Mouse (Mus musculus) liver, adult 2 months (tissue): ENCODE measurements at regions not wholly inside any gene's neighbourhood (a gene's known extent, or its start where the extent isn't known, plus 50 kb on each side); places are given as distances from the start of the nearest gene placed in this dataset.

Source experiments
- DNase-seq: peaks from one replicate; pipeline ENCODE4 v3.0.0-alpha.2; 2011; ENCODE audit warnings: low read depth, low spot score; ENCODE audit errors: extremely low read depth
- H3K27ac ChIP-seq: fragments of 200-500 bp; replicated peaks from 2 replicates; pipeline ENCODE4 v1.5.1; 2012; ENCODE audit warnings: low read depth, mild to moderate bottlenecking, control low read depth, inconsistent platforms, low read length; ENCODE audit not compliant: insufficient read depth
- H3K27me3 ChIP-seq: fragments of 200-500 bp; 2 replicates; pipeline ENCODE4 v1.6.1; 2012; ENCODE audit warnings: mild to moderate bottlenecking, moderate library complexity, low read length, inconsistent platforms; ENCODE audit not compliant: control insufficient read depth, insufficient read depth
- H3K36me3 ChIP-seq: fragments of 200-500 bp; 2 replicates; pipeline ENCODE4 v1.6.1; 2012; ENCODE audit warnings: low read length, inconsistent platforms; ENCODE audit not compliant: control insufficient read depth, insufficient read depth
- H3K4me1 ChIP-seq: fragments of 200-500 bp; 2 replicates; pipeline ENCODE4 v1.6.1; 2011; ENCODE audit warnings: low read length; ENCODE audit not compliant: control insufficient read depth, insufficient read depth
- H3K4me3 ChIP-seq: fragments of 200-500 bp; 2 replicates; pipeline ENCODE4 v1.5.1; 2011; ENCODE audit warnings: low read depth, mild to moderate bottlenecking, control low read depth, low read length, moderate library complexity; ENCODE audit not compliant: insufficient read depth
- H3K79me2 ChIP-seq: fragments of 200-500 bp; 2 replicates; pipeline ENCODE4 v1.6.1; 2012; ENCODE audit warnings: inconsistent platforms, mild to moderate bottlenecking, low read length, moderate library complexity; ENCODE audit not compliant: control insufficient read depth, insufficient read depth
- H3K9ac ChIP-seq: fragments of 200-500 bp; 2 replicates; pipeline ENCODE4 v1.6.1; 2012; ENCODE audit warnings: low read depth, mild to moderate bottlenecking, control low read depth, inconsistent platforms, low read length
- CTCF ChIP-seq: fragments of 200-500 bp; IDR thresholded peaks from 2 replicates; pipeline ENCODE4 v1.5.1; 2011; ENCODE audit warnings: low read depth, low read length, control low read depth
- POLR2A ChIP-seq: fragments of 200-500 bp; IDR thresholded peaks from 2 replicates; pipeline ENCODE4 v1.6.1; 2011; ENCODE audit warnings: low read length, control low read depth; ENCODE audit not compliant: insufficient read depth; ENCODE audit errors: extremely low read depth
- WGBS: fragments of 180-500 bp; shearing (Covaris S2); methylation state at CpG from one replicate; pipeline ENCODE4 v1.1.7; 2018; 5-methylcytosine and 5-hydroxymethylcytosine counted together

- no peaks in the 10 kb centered on the region for H3K79me2 ChIP-seq
- peak; percentile 9 for DNase-seq
- no peaks in the 10 kb centered on the region for H3K27me3 ChIP-seq
- H3K36me3 ChIP-seq = no peaks in the 10 kb centered on the region
- H3K4me3 ChIP-seq = no peak overlapping the region
- no peak for TF ChIP-seq POLR2A
- no peak for TF ChIP-seq CTCF
- peak overlapping the region; percentile 74 for H3K27ac ChIP-seq
- H3K9ac ChIP-seq = no peak overlapping the region
- 50% methylated on average over 2 of the region's 2 CpGs for WGBS
- H3K4me1 ChIP-seq = peaks cover 6% of the 10 kb centered on the region
Measured at GRCm38 (mm10) chr13:63643394-63643793, 70.0 kb upstream of the Ptch1 start.

GRCm38 (mm10) chr13:63644308-63644707, 70.9 kb upstream of the Ptch1 start:
- Histone ChIP-seq H3K4me3 (no peak overlapping the region), H3K4me1 (peaks cover 6% of the 10 kb centered on the region), H3K79me2 (no peaks in the 10 kb centered on the region), H3K36me3 (no peaks in the 10 kb centered on the region), H3K27ac (no peak overlapping the region), H3K9ac (no peak overlapping the region), H3K27me3 (no peaks in the 10 kb centered on the region)
- WGBS = 91% methylated on average over 5 of the region's 5 CpGs
- no peak for TF ChIP-seq CTCF
- no peak for TF ChIP-seq POLR2A
- DNase-seq = no peak

- Histone ChIP-seq H3K9ac (no peak overlapping the region), H3K79me2 (no peaks in the 10 kb centered on the region), H3K4me1 (no peaks in the 10 kb centered on the region), H3K4me3 (no peak overlapping the region), H3K27ac (no peak overlapping the region), H3K36me3 (no peaks in the 10 kb centered on the region), H3K27me3 (no peaks in the 10 kb centered on the region)
- WGBS = 59% methylated on average over 3 of the region's 3 CpGs
- DNase-seq = no peak
- TF ChIP-seq POLR2A (no peak), CTCF (no peak)
Measured at GRCm38 (mm10) chr13:63649058-63649647, 75.8 kb upstream of the Ptch1 start.

GRCm38 (mm10) chr13:63654514-63654913, 81.1 kb upstream of the Ptch1 start:
- no peak for DNase-seq
- Histone ChIP-seq H3K27ac (no peak overlapping the region), H3K4me1 (no peaks in the 10 kb centered on the region), H3K9ac (no peak overlapping the region), H3K27me3 (no peaks in the 10 kb centered on the region), H3K4me3 (no peak overlapping the region), H3K79me2 (no peaks in the 10 kb centered on the region), H3K36me3 (no peaks in the 10 kb centered on the region)
- TF ChIP-seq POLR2A (no peak), CTCF (no peak)
- WGBS = 89% methylated on average over 6 of the region's 6 CpGs

GRCm38 (mm10) chr13:63657115-63657514, 83.7 kb upstream of the Ptch1 start:
- no peak for DNase-seq

GRCm38 (mm10) chr13:63659412-63659811, 86.0 kb upstream of the Ptch1 start:
- TF ChIP-seq POLR2A = no peak
- no peak for TF ChIP-seq CTCF
- H3K4me3 ChIP-seq = no peak overlapping the region
- WGBS = 95% methylated on average over 7 of the region's 7 CpGs
- no peaks in the 10 kb centered on the region for H3K36me3 ChIP-seq
- H3K4me1 ChIP-seq = no peaks in the 10 kb centered on the region; the same call in 1 of the 2 replicates
- no peaks in the 10 kb centered on the region for H3K27me3 ChIP-seq
- no peak overlapping the region for H3K27ac ChIP-seq
- no peak for DNase-seq
- no peak overlapping the region for H3K9ac ChIP-seq
- no peaks in the 10 kb centered on the region for H3K79me2 ChIP-seq

More at GRCm38 (mm10) chr13:63657115-63657514, 83.7 kb upstream of the Ptch1 start:
- H3K27ac ChIP-seq = no peak overlapping the region
- 83% methylated on average over 8 of the region's 8 CpGs for WGBS
- no peak overlapping the region for H3K4me3 ChIP-seq
- H3K79me2 ChIP-seq = no peaks in the 10 kb centered on the region
- no peak for TF ChIP-seq POLR2A
- TF ChIP-seq CTCF = no peak
- H3K36me3 ChIP-seq = no peaks in the 10 kb centered on the region
- no peak overlapping the region for H3K9ac ChIP-seq
- H3K4me1 ChIP-seq = no peaks in the 10 kb centered on the region; the same call in 1 of the 2 replicates
- no peaks in the 10 kb centered on the region for H3K27me3 ChIP-seq
